Mouse (Mus musculus): ENCODE data around the gene Edaradd. TPM values are rescaled to one million over a fixed set of nuclear protein-coding genes. Genes with fewer than 3 reads are reported as not detected.

Edaradd gene
- total and polyA plus RNA-seq, 3 experiments, result 0.04 TPM; not detected in 2

- TF ChIP-seq ETS1 (IDR thresholded peaks at IDR 0.05; ENCODE audit: low read depth, low read length) (peak; percentile 99), RAD21 (IDR thresholded peaks at IDR 0.05; ENCODE audit: low read depth, low read length) (no peak), MAZ (IDR thresholded peaks at IDR 0.05; ENCODE audit: low read depth, low read length) (no peak), UBTF (IDR thresholded peaks at IDR 0.05; ENCODE audit: borderline replicate concordance, insufficient read depth, low read depth, low read length) (no peak), BHLHE40 (IDR thresholded peaks at IDR 0.05; ENCODE audit: borderline replicate concordance, low read depth, low read length) (peak; percentile 95), EP300 (IDR thresholded peaks at IDR 0.05; ENCODE audit: low read depth in 1 of 2, low read length in 2 of 2) (peak; percentile 93 to 94), ZNF384 (IDR thresholded peaks at IDR 0.05; ENCODE audit: low read depth, low read length) (no peak), MYC (IDR thresholded peaks at IDR 0.05; ENCODE audit: low read depth, low read length) (peak; percentile 87), CHD2 (IDR thresholded peaks at IDR 0.05; ENCODE audit: low read length) (no peak), ZMIZ1 (IDR thresholded peaks at IDR 0.05; ENCODE audit: low read depth, low read length) (no peak), USF2 (IDR thresholded peaks at IDR 0.05; ENCODE audit: borderline replicate concordance in 1 of 2, insufficient read depth in 1 of 2, low read depth in 1 of 2, low read length in 2 of 2) (peak in 1 of 2 experiments; percentile 75; a peak in 1 of 4 replicates), POLR2AphosphoS2 (IDR thresholded peaks at IDR 0.05; ENCODE audit: low read length) (peak; percentile 42; the same call in 1 of the 2 replicates), MAX (IDR thresholded peaks at IDR 0.05; ENCODE audit: low read length) (peak; percentile 81), ELF1 (IDR thresholded peaks at IDR 0.05; ENCODE audit: low read depth, low read length) (no peak), RCOR1 (IDR thresholded peaks at IDR 0.05; ENCODE audit: low read depth, low read length) (peak; percentile 85)
Measured at GRCm38 (mm10) chr13:12468488-12468887, 51.8 kb downstream of the Edaradd start (continued).

DNA sequence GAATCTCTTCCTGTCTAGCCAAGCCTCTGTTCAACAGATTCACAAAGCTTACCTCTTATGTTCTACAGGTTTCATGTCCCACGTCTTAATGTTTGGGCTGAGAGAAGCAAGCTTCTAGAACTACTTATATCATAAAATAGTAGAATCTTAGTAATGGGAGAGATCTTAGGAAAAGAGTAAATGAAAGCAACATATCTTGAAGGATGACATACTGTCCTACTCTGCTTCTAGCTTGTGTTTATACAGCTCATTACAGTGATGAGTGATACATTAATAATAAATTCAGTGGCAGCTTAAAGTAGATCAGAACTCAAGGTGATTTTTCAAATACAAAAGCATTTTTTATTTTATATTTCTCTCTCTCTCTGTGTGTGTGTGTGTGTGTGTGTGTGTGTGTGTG lies 55.4 kb downstream of the Edaradd start, which contains the start of gene Lgals8:
Gene Lgals8, minus strand, starts transcription at position 101 of the 400 bp plus-strand sequence.
- no peak for TF ChIP-seq CHD1 (IDR thresholded peaks at IDR 0.05; ENCODE audit: low read depth, low read length)
- no peak for TF ChIP-seq RAD21 (IDR thresholded peaks at IDR 0.05; ENCODE audit: low read depth, low read length)
- TF ChIP-seq MYC (IDR thresholded peaks at IDR 0.05; ENCODE audit: low read depth, low read length), result no peak
- no peak for TF ChIP-seq CTCF (IDR thresholded peaks at IDR 0.05 in 2 of 3, conservative IDR thresholded peaks at IDR 0.05 in 1 of 3; ENCODE audit: control insufficient read depth in 1 of 3, insufficient read depth in 1 of 3, low read depth in 2 of 3, low read length in 3 of 3, poor library complexity in 1 of 3, severe bottlenecking in 1 of 3)
- no peak for TF ChIP-seq CHD2 (IDR thresholded peaks at IDR 0.05; ENCODE audit: low read length)
- TF ChIP-seq POLR2A (IDR thresholded peaks at IDR 0.05; ENCODE audit: control insufficient read depth in 1 of 2, insufficient read depth in 1 of 2, low read depth in 1 of 2, low read length in 2 of 2, poor library complexity in 1 of 2), result no peak
- TF ChIP-seq BHLHE40 (IDR thresholded peaks at IDR 0.05; ENCODE audit: borderline replicate concordance, low read depth, low read length), result no peak
- no peak within 1 kb of the TSS for H3K9ac ChIP-seq (ENCODE audit: control insufficient read depth, low read depth, low read length, poor library complexity, severe bottlenecking)
- no peaks in the 10 kb centered on the region for H3K27me3 ChIP-seq (ENCODE audit: control insufficient read depth in 1 of 2, insufficient read depth in 2 of 2, low read length in 2 of 2)
- no peaks in the 10 kb centered on the region for H3K9me3 ChIP-seq (replicated peaks; ENCODE audit: insufficient read depth, low read length)
- H3K4me1 ChIP-seq (ENCODE audit: control insufficient read depth in 1 of 2, insufficient read depth in 2 of 2, low read length in 2 of 2), result peaks cover 4 to 22% of the 10 kb centered on the region in 2 experiments
- no peak within 1 kb of the TSS for H3K4me3 ChIP-seq (ENCODE audit: control insufficient read depth in 1 of 2, insufficient read depth in 1 of 2, low read depth in 2 of 2, low read length in 2 of 2)
- peaks cover 0 to 25% of the 10 kb centered on the region in 2 experiments; a peak in 2 of 4 replicates for H3K36me3 ChIP-seq (ENCODE audit: control insufficient read depth in 1 of 2, insufficient read depth in 2 of 2, low read length in 2 of 2)
- DNase-seq (ENCODE audit: low read depth, low spot score), result no peak
- no peak within 1 kb of the TSS for H3K27ac ChIP-seq (ENCODE audit: control insufficient read depth, low read depth, low read length)
- peaks cover under 1% of the 10 kb centered on the region for H3K79me2 ChIP-seq (ENCODE audit: control insufficient read depth, insufficient read depth, low read length, poor library complexity)

All from MEL (cell line).